Mouse (Mus musculus) hindbrain, embryonic 14.5 days (tissue): ENCODE measurements around the gene Gja8. TPM values are rescaled to one million over a fixed set of nuclear protein-coding genes. Genes with fewer than 3 reads are reported as not detected.

Experiments
- ATAC-seq: fragments of 200-750 bp; cut with Nextera tagmentation; 2 replicates; pipeline ENCODE4 v1.8.0; 2017; ENCODE audit warnings: moderate number of reproducible peaks, mild to moderate bottlenecking, moderate TSS enrichment, moderate library complexity; ENCODE audit not compliant: low FRiP score
- DNase-seq: peaks from one replicate; pipeline ENCODE4 v3.0.0-alpha.2; 2015; ENCODE audit warnings: low spot score
- H3K27ac ChIP-seq: fragments of 300-500 bp; sonication (generic); 2 replicates; pipeline ENCODE4 v1.5.1; 2014; ENCODE audit warnings: mild to moderate bottlenecking, moderate library complexity
- H3K27me3 ChIP-seq: fragments of 300-500 bp; sonication (generic); 2 replicates; pipeline ENCODE4 v1.6.1; 2014; ENCODE audit warnings: mild to moderate bottlenecking, low read length, mixed read lengths; ENCODE audit not compliant: control insufficient read depth, insufficient read depth
- H3K36me3 ChIP-seq: fragments of 300-500 bp; sonication (generic); replicated peaks from 2 replicates; pipeline ENCODE4 v1.6.1; 2014; ENCODE audit not compliant: control insufficient read depth, insufficient read depth
- H3K4me1 ChIP-seq: fragments of 300-500 bp; sonication (generic); replicated peaks from 2 replicates; pipeline ENCODE4 v1.6.1; 2014; ENCODE audit warnings: antibody characterized with exemption, low read length, mixed read lengths; ENCODE audit not compliant: control insufficient read depth, insufficient read depth
- H3K4me2 ChIP-seq: fragments of 300-500 bp; sonication (generic); replicated peaks from 2 replicates; pipeline ENCODE4 v1.6.1; 2014; ENCODE audit warnings: mild to moderate bottlenecking, moderate library complexity
- H3K4me3 ChIP-seq: fragments of 300-500 bp; sonication (generic); replicated peaks from 2 replicates; pipeline ENCODE4 v1.5.1; 2014; ENCODE audit warnings: mild to moderate bottlenecking, low read length
- H3K9ac ChIP-seq: fragments of 300-500 bp; sonication (generic); 2 replicates; pipeline ENCODE4 v1.6.1; 2014
- H3K9me3 ChIP-seq: fragments of 300-500 bp; sonication (generic); 2 replicates; pipeline ENCODE4 v1.6.1; 2016; ENCODE audit warnings: low read length; ENCODE audit not compliant: control insufficient read depth
- WGBS: fragments of 180-500 bp; shearing (Covaris S2); extraction: QIAGEN DNeasy Blood & Tissue Kit; methylation state at CpG from one replicate; pipeline ENCODE4 v1.1.7; 2014; 5-methylcytosine and 5-hydroxymethylcytosine counted together
- polyA plus RNA-seq: library from polyadenylated mRNA; unstranded; fragments of >200 nt; fragmentation: Nextera tagmentation; extraction: Ambion mirVana; gene quantifications from 2 replicates; pipeline ENCODE4 v1.2.1, GENCODE M21; 2014

The Gja8 gene
- polyA plus RNA-seq, 1 experiment from 2014 or later: not detected

DNA sequence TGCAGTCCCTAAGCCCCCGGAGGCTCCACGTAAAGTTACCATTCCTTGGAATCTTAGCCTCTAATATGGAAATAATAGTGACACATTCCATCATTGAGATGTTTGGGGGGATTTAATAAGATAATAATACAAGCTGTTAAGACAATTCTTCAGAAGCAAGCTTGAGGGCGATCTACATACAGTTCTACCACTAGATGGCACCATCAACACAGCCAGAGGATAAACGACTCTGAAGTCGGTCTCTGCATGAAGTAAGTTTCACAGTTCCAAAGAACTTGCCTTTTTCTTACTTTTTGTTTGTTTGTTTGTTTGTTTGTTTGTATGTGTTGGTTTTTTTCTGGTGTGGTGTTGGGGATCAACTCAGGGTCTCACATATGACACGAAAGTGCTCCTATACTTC, 10.4 kb upstream of the Gja8 start:
- H3K27ac ChIP-seq: no peak overlapping the region
- no peak overlapping the region for H3K4me3 ChIP-seq
- H3K4me2 ChIP-seq: no peak overlapping the region
- ATAC-seq: no peak
- H3K36me3 ChIP-seq: no peaks in the 10 kb centered on the region
- no peaks in the 10 kb centered on the region for H3K27me3 ChIP-seq
- peaks cover 17% of the 10 kb centered on the region for H3K4me1 ChIP-seq
- WGBS: 12% methylated on average over 6 of the region's 6 CpGs
- no peak overlapping the region for H3K9ac ChIP-seq
- H3K9me3 ChIP-seq: no peaks in the 10 kb centered on the region
- DNase-seq: peak; percentile 92

DNA sequence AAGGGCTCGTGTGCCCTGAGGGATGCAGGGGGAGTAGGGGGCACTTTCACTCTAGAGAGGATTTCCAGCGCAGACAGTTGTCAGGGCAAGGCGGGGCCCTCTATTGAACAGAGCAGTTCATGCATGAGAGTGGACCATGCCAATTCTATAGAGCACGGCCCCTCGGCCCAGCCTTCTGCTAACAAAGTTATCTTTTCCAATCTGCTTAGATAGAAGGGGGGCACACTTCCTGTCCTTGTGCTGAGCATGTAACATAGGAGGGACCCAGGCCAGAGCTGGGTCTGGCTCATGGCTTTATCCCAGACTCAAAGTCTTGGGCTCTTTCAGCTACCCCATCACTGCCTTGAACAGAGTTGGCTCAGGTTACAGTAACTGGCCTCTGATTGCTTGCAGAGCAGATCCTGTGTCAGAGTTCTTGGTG, 5.5 kb upstream of the Gja8 start:
- peaks cover 5% of the 10 kb centered on the region; the same call in 1 of the 2 replicates for H3K4me1 ChIP-seq
- no peaks in the 10 kb centered on the region for H3K27me3 ChIP-seq
- no peak overlapping the region for H3K27ac ChIP-seq
- 15% methylated on average over 5 of the region's 5 CpGs for WGBS
- no peak overlapping the region for H3K4me2 ChIP-seq
- ATAC-seq (peak; percentile 57; the same call in 1 of the 2 replicates), DNase-seq (no peak)
- no peaks in the 10 kb centered on the region for H3K9me3 ChIP-seq
- H3K4me3 ChIP-seq: no peak overlapping the region
- H3K9ac ChIP-seq: no peak overlapping the region
- H3K36me3 ChIP-seq: no peaks in the 10 kb centered on the region

DNA sequence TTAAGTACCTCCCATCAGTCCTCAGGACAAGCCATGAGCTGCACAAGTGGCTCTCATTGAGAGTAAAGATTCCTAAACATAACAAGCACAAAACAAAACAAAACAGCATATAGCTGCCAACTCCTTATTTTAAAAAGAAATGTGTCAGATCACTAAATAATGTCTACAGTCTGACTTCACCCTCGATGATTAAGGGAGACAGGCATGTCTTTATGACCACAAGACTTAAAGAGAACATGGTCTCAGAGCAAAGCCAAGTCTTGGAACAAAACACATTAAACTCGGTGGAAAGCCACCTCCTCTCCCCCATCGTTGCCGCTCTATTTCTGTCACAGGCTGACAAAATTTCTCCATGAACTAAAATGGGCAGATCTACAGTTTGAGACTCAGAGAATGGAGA, 1.2 kb downstream of the Gja8 start:
- Histone ChIP-seq H3K4me1 (no peaks in the 10 kb centered on the region), H3K4me2 (no peak overlapping the region), H3K9ac (no peak overlapping the region), H3K36me3 (no peaks in the 10 kb centered on the region), H3K4me3 (no peak overlapping the region), H3K27ac (no peak overlapping the region), H3K27me3 (no peaks in the 10 kb centered on the region), H3K9me3 (no peaks in the 10 kb centered on the region)
- WGBS: 88% methylated on average over 4 of the region's 4 CpGs
- no peak for DNase-seq
- ATAC-seq: no peak

DNA sequence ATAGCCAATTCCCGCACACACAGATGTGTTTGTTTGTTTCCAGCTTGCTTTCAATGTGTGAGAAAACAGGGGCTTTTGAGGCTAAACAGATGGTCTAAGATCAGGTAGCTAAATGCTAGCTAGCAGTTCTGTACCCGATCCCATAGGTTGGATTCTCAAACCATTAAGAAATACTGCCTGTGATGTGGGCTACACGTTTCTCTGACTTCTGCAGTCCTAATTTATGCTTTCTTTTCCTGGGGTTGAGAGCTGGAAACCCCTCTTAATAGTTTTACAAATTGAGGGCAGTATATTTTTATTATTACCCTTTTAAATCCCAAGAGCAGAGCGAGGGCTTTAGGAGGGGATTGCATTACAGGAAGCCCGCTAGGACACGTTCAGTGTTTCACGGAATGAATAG, 4.8 kb downstream of the Gja8 start:
- Histone ChIP-seq H3K27me3 (no peaks in the 10 kb centered on the region), H3K27ac (no peak overlapping the region), H3K4me3 (no peak overlapping the region), H3K4me2 (no peak overlapping the region), H3K9ac (no peak overlapping the region), H3K36me3 (no peaks in the 10 kb centered on the region), H3K9me3 (no peaks in the 10 kb centered on the region), H3K4me1 (no peaks in the 10 kb centered on the region)
- 82% methylated on average over 7 of the region's 7 CpGs for WGBS
- no peak for ATAC-seq
- DNase-seq: no peak

DNA sequence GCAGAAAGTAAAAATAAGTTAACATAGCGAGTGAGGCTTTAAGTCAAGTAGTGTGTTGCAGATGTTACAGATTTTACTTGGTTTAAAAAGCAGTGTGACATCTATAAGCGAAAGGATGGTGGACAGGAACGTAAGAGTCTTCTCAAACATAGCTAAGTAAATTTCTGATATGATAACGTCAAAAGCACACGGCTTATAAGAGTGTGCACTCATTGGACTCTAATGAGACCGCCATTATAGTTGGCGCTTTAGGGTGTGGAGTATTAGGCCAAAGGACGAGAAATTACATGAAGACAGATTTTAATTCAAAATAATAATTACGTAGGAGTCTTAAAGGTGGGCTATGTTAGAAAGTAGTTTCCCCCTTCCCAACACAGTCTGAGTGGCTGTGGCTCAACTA, 20.2 kb downstream of the Gja8 start:
- ATAC-seq: 0 out of 2 replicates have a peak, but pooled peaks have one; percentile 19
- Histone ChIP-seq H3K4me1 (peaks cover 10% of the 10 kb centered on the region), H3K36me3 (no peaks in the 10 kb centered on the region), H3K9ac (peak overlapping the region; percentile 82), H3K27me3 (peaks cover 4% of the 10 kb centered on the region; the same call in 1 of the 2 replicates), H3K4me3 (peak overlapping the region; percentile 70), H3K4me2 (peak overlapping the region; percentile 78), H3K9me3 (no peaks in the 10 kb centered on the region), H3K27ac (no peak overlapping the region)
- no peak for DNase-seq
- WGBS: 50% methylated on average over 9 of the region's 9 CpGs

DNA sequence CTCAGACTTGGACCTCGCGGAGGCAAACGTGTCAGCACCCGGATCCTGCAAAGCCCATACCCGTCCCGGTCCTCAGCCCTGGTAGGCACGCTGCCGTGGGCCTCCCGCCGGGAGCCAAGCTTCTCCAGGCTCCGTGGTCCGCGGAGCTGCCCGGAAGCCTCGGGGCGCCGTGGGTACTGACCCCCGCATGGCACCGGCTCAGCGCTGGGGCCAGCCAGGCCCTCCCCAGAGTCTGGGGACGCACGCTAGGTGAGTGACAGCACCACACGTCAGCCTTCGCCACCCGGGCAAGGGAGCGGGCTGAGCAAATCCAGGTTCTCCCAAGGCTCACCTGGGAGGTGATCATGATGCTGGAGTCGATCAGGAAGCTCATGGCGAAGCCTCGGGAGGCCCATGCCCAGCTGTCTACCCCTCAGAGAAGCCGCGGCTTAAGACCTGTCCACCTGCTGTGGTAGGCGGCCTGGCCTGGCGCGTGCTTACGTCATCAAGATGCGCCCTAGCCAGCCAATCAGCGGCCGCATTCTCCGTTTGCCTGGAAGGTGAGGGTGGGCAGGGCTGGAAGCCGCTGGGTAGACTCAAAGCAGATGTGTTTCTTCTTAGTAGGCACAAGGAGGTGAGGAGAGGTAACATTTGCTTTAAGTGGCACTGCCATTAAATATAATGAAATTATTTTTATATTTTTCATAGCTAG, 20.8 kb downstream of the Gja8 start, which contains the start of gene Gpr89:
Gene Gpr89 (minus strand): TSS at position 496 of the 691 bp plus-strand sequence.
- under 1% methylated on average over 40 of the region's 40 CpGs for WGBS

DNA sequence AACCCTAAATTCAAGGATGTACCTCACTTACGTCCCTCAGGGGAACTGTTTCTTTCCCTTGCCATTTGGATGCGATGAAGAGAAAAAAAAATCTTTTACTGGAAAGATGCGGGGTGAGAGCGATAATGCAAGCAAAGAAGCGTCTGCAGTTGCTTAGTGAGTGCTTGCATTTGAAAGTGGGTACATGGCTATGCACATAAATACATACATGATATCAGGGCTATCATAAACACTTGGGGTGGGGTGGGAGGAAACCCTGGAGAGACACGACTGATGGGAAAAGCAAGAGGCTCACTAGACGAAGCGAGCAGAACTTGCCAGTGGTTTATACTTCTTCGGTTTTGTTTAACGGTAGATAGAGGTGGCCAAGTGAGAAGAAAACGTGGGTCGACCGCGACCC, 21.4 kb downstream of the Gja8 start, which contains the start of gene Gja5:
Gene Gja5 (plus strand): TSS at position 301 of the 400 bp plus-strand sequence.
- Histone ChIP-seq H3K4me1 (peaks cover 10% of the 10 kb centered on the region), H3K9me3 (no peaks in the 10 kb centered on the region), H3K36me3 (no peaks in the 10 kb centered on the region), H3K4me2 (peak within 1 kb of the TSS; percentile 78), H3K4me3 (peak within 1 kb of the TSS; percentile 70), H3K27ac (0 out of 2 replicates have a peak within 1 kb of the TSS, but pooled peaks have one; percentile 10), H3K27me3 (peaks cover 4% of the 10 kb centered on the region; the same call in 1 of the 2 replicates), H3K9ac (peak within 1 kb of the TSS; percentile 82)
- DNase-seq (no peak), ATAC-seq (peak; percentile 16; the same call in 1 of the 2 replicates)
- 15% methylated on average over 14 of the region's 14 CpGs for WGBS

More for the DNA sequence above, 20.8 kb downstream of the Gja8 start, which contains the start of gene Gpr89:
- Histone ChIP-seq H3K36me3 (no peaks in the 10 kb centered on the region), H3K9me3 (no peaks in the 10 kb centered on the region), H3K4me1 (peaks cover 10% of the 10 kb centered on the region), H3K27ac (0 out of 2 replicates have a peak within 1 kb of the TSS, but pooled peaks have one; percentile 10), H3K4me2 (peak within 1 kb of the TSS; percentile 78), H3K4me3 (peak within 1 kb of the TSS; percentile 70), H3K27me3 (peaks cover 4% of the 10 kb centered on the region; the same call in 1 of the 2 replicates), H3K9ac (peak within 1 kb of the TSS; percentile 82)
- ATAC-seq (peak; percentile 98), DNase-seq (peak; percentile 94)

DNA sequence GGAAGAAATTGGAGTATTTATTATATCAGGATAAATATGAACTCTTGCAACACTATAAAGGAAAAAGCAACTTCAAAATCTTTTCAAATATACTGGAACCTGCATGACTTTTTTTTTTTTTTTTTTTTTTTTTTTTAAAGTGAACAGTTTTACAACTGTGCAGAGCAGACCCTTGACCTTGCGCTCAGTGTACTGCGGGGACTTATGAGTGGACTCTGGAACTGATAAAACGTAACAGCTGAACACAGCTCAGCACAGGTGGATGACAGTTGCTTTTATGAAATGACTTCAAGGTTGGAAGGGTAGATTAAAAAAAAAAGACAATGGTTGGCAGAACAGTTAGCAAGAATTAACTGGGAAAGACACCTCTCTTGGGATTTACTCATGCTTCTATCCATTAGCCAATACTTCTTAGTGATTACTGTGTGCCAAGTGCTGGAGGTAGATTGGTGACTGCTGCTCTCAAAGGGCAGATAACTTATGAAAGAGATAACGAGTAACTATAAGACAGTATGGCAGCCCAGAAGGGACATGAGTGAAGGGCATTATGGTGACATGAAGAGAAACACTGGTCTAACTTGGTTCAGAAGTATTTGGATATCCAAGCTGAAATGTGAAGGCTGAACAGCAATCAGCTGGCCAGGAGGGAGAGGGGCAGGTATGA, 23.4 kb downstream of the Gja8 start:
- Histone ChIP-seq H3K4me1 (peaks cover 10% of the 10 kb centered on the region), H3K4me2 (no peak overlapping the region), H3K4me3 (no peak overlapping the region), H3K9ac (no peak overlapping the region), H3K27ac (no peak overlapping the region), H3K9me3 (no peaks in the 10 kb centered on the region), H3K27me3 (peaks cover 4% of the 10 kb centered on the region; the same call in 1 of the 2 replicates), H3K36me3 (peaks cover 9% of the 10 kb centered on the region; the same call in 1 of the 2 replicates)
- DNase-seq (no peak), ATAC-seq (no peak)
- WGBS: 94% methylated on average over 4 of the region's 4 CpGs

DNA sequence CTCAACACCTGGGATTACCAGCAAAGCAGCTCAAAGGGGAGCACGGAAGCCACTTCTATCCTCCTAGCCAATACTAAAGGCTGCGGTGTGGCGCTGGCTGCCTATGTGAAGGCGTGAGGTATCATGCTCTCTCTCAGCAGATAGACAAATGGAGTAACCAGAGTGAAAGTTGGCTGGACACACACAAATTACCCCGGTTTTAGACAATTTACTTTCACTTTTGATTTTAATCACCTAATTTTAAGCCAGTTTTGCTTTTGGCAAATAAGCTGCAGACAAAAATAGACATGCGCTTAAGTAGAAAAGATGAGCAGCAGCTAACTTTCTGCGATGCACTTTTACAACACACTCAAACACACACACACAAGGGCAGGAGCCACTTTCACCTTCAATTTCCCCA, 42.1 kb downstream of the Gja8 start:
- H3K36me3 ChIP-seq: peaks cover 75% of the 10 kb centered on the region
- WGBS: 95% methylated on average over 7 of the region's 7 CpGs
- H3K4me2 ChIP-seq: no peak overlapping the region
- no peak overlapping the region for H3K27ac ChIP-seq
- no peaks in the 10 kb centered on the region for H3K9me3 ChIP-seq
- H3K27me3 ChIP-seq: no peaks in the 10 kb centered on the region
- H3K4me3 ChIP-seq: no peak overlapping the region
- ATAC-seq (no peak), DNase-seq (no peak)
- H3K4me1 ChIP-seq: no peaks in the 10 kb centered on the region
- H3K9ac ChIP-seq: no peak overlapping the region
